Mouse (Mus musculus): Measurements from ENCODE around the gene Bora. TPM values are rescaled to one million over a fixed set of nuclear protein-coding genes. Genes with fewer than 3 reads are reported as not detected.
"Not testable (repeated sequence)": the region's sequence is repeated elsewhere in the genome, so short reads cannot be mapped to it uniquely, and the experiment has no call there.

Bora gene
- polyA plus RNA-seq, 1 experiment from 2014 or later, result 66.1 TPM

DNA sequence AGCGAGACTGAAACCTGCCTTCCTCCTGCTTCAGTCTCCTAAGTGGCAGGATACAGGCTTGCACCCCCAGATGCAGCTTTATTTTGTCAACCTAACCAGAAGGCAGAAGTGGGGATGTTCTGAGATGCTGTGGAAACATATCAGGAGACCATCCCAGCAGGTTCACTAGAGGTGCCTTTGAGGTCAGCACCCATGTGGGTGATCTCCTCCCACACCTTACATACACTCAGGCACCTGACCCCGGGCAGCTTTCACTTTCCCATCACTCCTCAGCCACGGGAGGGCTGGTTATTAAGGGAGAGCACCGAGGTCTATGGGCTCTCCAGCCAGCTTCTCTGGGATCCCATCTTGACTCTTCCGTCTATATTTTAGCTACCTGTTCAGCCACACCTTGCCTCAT lies 13.4 kb upstream of the Bora start:
- no peaks in the 10 kb centered on the region for H3K4me1 ChIP-seq (ENCODE audit: control insufficient read depth, insufficient read depth, low read length)
- H3K36me3 ChIP-seq (ENCODE audit: control insufficient read depth, insufficient read depth, low read length), result no peaks in the 10 kb centered on the region; the same call in 1 of the 2 replicates
- H3K9ac ChIP-seq (ENCODE audit: low read length), result no peak overlapping the region
- H3K4me2 ChIP-seq, result no peak overlapping the region
- DNase-seq (ENCODE audit: low spot score, missing footprints) (no peak), ATAC-seq (ENCODE audit: low FRiP score) (no peak)
- 81% methylated on average over 5 of the region's 5 CpGs for WGBS
- H3K27me3 ChIP-seq (ENCODE audit: control insufficient read depth, insufficient read depth, low read length), result no peaks in the 10 kb centered on the region
- no peak overlapping the region for H3K4me3 ChIP-seq (ENCODE audit: low read depth, low read length)
- no peak overlapping the region for H3K27ac ChIP-seq (ENCODE audit: low read depth, low read length)
- H3K9me3 ChIP-seq (ENCODE audit: control insufficient read depth, low read length), result no peaks in the 10 kb centered on the region

DNA sequence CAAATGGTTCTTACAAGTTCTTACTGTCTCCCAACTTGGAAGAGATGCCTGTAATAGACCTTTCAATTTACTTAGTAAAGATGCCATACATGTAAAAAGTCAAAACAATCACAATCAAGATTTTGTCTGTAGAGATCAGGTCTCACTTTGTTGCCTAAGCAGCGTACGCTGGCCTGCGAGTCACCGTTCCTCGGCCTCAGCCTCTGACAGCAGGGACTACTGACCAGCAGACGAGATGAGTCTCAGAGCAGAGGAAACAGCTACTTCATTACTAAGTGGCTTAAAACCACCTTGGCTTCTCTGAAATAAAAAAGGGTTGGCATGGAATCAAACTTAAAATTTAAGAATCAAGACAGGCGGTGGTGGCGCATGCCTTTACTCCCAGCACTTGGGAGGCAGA lies 11.2 kb upstream of the Bora start:
- not testable (repeated sequence) for H3K36me3 ChIP-seq (ENCODE audit: control insufficient read depth, insufficient read depth, low read length); H3K9ac ChIP-seq (ENCODE audit: low read length)

DNA sequence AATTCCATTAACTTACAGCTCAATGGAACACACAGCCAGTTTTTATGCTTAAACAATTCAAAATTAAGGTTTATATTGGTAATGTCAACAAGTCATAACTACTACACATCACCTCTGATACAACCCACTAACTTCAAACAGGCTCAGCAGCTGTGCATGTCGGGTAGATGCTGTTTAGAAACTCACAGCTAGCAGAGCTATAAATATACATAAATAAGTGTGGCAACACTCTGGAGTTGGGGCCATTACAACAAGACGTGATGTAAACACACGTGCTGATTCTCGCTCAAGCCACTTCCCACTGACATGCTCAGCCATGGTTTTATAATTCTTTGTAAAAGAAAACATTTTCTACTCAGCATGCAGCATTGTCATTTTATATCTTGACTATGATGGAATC lies 10.0 kb upstream of the Bora start:
- H3K36me3 ChIP-seq (ENCODE audit: control insufficient read depth, insufficient read depth, low read length), result no peaks in the 10 kb centered on the region; the same call in 1 of the 2 replicates
- no peak overlapping the region for H3K4me2 ChIP-seq
- no peak overlapping the region for H3K27ac ChIP-seq (ENCODE audit: low read depth, low read length)
- ATAC-seq (ENCODE audit: low FRiP score) (no peak), DNase-seq (ENCODE audit: low spot score, missing footprints) (no peak)
- 93% methylated on average over 4 of the region's 4 CpGs for WGBS
- no peaks in the 10 kb centered on the region for H3K9me3 ChIP-seq (ENCODE audit: control insufficient read depth, low read length)
- H3K4me1 ChIP-seq (ENCODE audit: control insufficient read depth, insufficient read depth, low read length), result no peaks in the 10 kb centered on the region; the same call in 1 of the 2 replicates
- no peak overlapping the region for H3K4me3 ChIP-seq (ENCODE audit: low read depth, low read length)
- H3K9ac ChIP-seq (ENCODE audit: low read length), result no peak overlapping the region
- H3K27me3 ChIP-seq (ENCODE audit: control insufficient read depth, insufficient read depth, low read length), result no peaks in the 10 kb centered on the region

More for the DNA sequence above, 11.2 kb upstream of the Bora start:
- WGBS, result 96% methylated on average over 8 of the region's 8 CpGs
- H3K4me2 ChIP-seq; H3K27ac ChIP-seq (ENCODE audit: low read depth, low read length); H3K9me3 ChIP-seq (ENCODE audit: control insufficient read depth, low read length); ATAC-seq (ENCODE audit: low FRiP score); H3K4me1 ChIP-seq (ENCODE audit: control insufficient read depth, insufficient read depth, low read length); H3K4me3 ChIP-seq (ENCODE audit: low read depth, low read length); DNase-seq (ENCODE audit: low spot score, missing footprints); H3K27me3 ChIP-seq (ENCODE audit: control insufficient read depth, insufficient read depth, low read length): not testable (repeated sequence)

DNA sequence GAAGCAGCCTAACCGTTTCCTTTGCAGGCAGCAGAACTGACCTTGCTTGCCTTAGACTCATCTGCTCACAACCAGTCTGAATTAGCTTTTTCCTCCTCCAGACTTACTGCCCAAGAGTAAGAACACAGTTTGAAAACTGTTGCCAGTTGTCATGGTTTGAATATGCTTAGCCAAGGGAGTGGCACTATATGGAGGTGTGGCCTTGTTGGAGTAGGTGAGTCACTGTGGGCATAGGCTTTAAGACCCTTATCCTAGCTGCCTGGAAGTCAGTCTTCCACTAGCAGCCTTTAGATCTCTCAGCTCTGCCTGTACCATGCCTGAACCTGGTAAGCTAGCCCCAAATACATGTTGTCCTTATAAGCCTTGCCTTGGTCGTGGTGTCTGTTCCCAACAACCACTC lies 8.3 kb upstream of the Bora start:
- ATAC-seq (ENCODE audit: low FRiP score) (no peak), DNase-seq (ENCODE audit: low spot score, missing footprints) (no peak)
- 91% methylated on average over 2 of the region's 2 CpGs for WGBS
- H3K36me3 ChIP-seq (ENCODE audit: control insufficient read depth, insufficient read depth, low read length), result no peaks in the 10 kb centered on the region; the same call in 1 of the 2 replicates
- no peaks in the 10 kb centered on the region for H3K27me3 ChIP-seq (ENCODE audit: control insufficient read depth, insufficient read depth, low read length)
- no peak overlapping the region for H3K4me2 ChIP-seq
- no peak overlapping the region for H3K9ac ChIP-seq (ENCODE audit: low read length)
- no peaks in the 10 kb centered on the region for H3K9me3 ChIP-seq (ENCODE audit: control insufficient read depth, low read length)
- H3K27ac ChIP-seq (ENCODE audit: low read depth, low read length), result no peak overlapping the region
- no peaks in the 10 kb centered on the region; the same call in 1 of the 2 replicates for H3K4me1 ChIP-seq (ENCODE audit: control insufficient read depth, insufficient read depth, low read length)
- no peak overlapping the region for H3K4me3 ChIP-seq (ENCODE audit: low read depth, low read length)

DNA sequence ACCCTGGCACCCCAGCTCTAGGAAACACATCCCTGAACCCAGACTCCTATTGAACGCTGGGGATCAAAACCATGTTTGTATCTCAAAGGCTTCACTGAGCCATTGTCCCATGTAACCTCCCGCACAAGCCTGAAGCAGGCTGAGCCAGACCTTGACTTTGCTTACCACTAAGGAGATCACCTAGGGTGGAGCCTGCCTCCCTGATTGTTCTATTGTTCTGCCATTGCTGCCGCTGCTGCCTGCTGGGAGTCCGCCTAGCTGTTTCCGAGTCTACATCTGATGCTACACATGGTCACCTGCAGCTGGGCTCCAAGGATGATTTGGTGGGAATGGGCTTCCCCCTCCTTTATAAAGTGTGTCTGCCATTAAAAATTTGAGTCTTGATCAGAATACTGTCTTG lies 6.7 kb upstream of the Bora start:
- not testable (repeated sequence) for DNase-seq (ENCODE audit: low spot score, missing footprints); H3K9me3 ChIP-seq (ENCODE audit: control insufficient read depth, low read length); H3K36me3 ChIP-seq (ENCODE audit: control insufficient read depth, insufficient read depth, low read length); H3K27ac ChIP-seq (ENCODE audit: low read depth, low read length); H3K4me1 ChIP-seq (ENCODE audit: control insufficient read depth, insufficient read depth, low read length); H3K27me3 ChIP-seq (ENCODE audit: control insufficient read depth, insufficient read depth, low read length); ATAC-seq (ENCODE audit: low FRiP score); H3K4me3 ChIP-seq (ENCODE audit: low read depth, low read length); H3K9ac ChIP-seq (ENCODE audit: low read length); H3K4me2 ChIP-seq
- WGBS, result 61% methylated on average over 5 of the region's 5 CpGs

DNA sequence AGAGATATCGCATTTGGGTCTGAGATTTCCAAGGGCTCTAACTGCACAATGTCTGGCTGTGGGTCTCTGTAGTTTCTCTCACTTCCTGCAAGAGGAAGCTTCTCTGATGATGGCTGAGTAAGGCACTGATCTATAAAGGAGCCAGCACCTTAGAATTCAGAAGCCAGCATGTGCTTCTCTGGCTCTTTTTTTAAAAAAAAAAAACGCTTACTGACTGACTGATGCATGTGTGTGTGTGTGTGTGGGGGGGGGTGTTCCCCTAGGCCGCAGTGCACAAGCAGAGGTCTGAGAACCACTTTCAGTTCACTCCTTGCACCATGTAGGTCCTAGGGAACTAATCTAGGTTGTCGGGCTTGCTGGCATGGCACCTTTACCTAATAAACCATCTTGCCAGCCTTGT lies 4.6 kb upstream of the Bora start:
- Histone ChIP-seq H3K9ac (ENCODE audit: low read length) (no peak overlapping the region), H3K9me3 (ENCODE audit: control insufficient read depth, low read length) (no peaks in the 10 kb centered on the region), H3K4me2 (no peak overlapping the region), H3K27me3 (ENCODE audit: control insufficient read depth, insufficient read depth, low read length) (no peaks in the 10 kb centered on the region), H3K4me3 (ENCODE audit: low read depth, low read length) (no peak overlapping the region), H3K27ac (ENCODE audit: low read depth, low read length) (no peak overlapping the region), H3K4me1 (ENCODE audit: control insufficient read depth, insufficient read depth, low read length) (peaks cover 13% of the 10 kb centered on the region), H3K36me3 (ENCODE audit: control insufficient read depth, insufficient read depth, low read length) (no peaks in the 10 kb centered on the region)
- DNase-seq (ENCODE audit: low spot score, missing footprints), result no peak
- ATAC-seq (ENCODE audit: low FRiP score), result no peak
- 67% methylated on average over 4 of the region's 4 CpGs for WGBS

DNA sequence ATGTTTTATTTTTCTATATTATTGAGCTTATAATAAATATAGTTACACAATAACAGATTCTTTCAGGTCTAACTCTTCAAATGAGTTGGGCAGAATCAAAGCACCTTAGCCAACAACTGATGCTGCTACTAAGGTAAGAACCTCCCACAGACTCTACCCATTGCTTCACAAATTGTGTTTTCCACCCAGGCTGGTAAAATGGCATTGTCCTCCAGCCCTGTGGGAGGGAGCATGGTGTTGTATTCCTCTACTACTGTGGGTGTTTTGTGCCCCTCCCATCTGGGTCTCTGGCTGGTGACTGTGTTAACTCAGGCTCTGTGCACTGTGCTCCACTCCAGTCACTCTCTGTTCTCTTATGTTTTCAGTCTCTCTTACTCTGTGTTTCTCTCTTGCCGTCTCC lies 2.5 kb upstream of the Bora start:
- no peak overlapping the region for H3K27ac ChIP-seq (ENCODE audit: low read depth, low read length)
- H3K27me3 ChIP-seq (ENCODE audit: control insufficient read depth, insufficient read depth, low read length), result no peaks in the 10 kb centered on the region
- 53% methylated on average over 1 of the region's 1 CpGs for WGBS
- H3K9ac ChIP-seq (ENCODE audit: low read length), result no peak overlapping the region
- peaks cover 20% of the 10 kb centered on the region for H3K4me1 ChIP-seq (ENCODE audit: control insufficient read depth, insufficient read depth, low read length)
- peak overlapping the region; percentile 63; the same call in 1 of the 2 replicates for H3K4me2 ChIP-seq
- no peak for DNase-seq (ENCODE audit: low spot score, missing footprints)
- H3K36me3 ChIP-seq (ENCODE audit: control insufficient read depth, insufficient read depth, low read length), result no peaks in the 10 kb centered on the region
- H3K9me3 ChIP-seq (ENCODE audit: control insufficient read depth, low read length), result no peaks in the 10 kb centered on the region
- H3K4me3 ChIP-seq (ENCODE audit: low read depth, low read length), result no peak overlapping the region
- ATAC-seq (ENCODE audit: low FRiP score), result no peak

DNA sequence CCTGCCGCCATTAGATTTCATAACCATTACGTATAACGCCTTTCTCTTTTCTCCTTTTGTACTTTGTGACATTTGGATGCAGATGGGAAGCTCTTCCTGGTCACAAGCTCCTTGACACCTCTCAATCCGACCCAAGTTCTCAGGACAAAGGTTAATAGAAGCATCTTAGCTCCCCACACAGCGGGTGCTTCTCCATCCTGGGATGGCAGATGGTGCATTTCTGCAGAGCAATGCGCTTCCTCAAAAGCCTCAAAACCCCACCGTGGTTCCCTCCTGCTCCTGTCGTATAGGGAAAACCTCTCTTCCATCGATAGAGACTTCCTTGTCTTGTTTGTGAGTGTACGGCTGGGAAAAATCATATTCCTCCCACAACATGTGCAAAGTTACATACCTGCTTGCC lies 1.9 kb upstream of the Bora start:
- H3K4me2 ChIP-seq, result peak overlapping the region; percentile 63
- WGBS, result 30% methylated on average over 10 of the region's 10 CpGs
- no peak overlapping the region; the same call in 1 of the 2 replicates for H3K9ac ChIP-seq (ENCODE audit: low read length)
- ATAC-seq (ENCODE audit: low FRiP score) (no peak), DNase-seq (ENCODE audit: low spot score, missing footprints) (peak; percentile 86)
- no peak overlapping the region for H3K27ac ChIP-seq (ENCODE audit: low read depth, low read length)
- no peaks in the 10 kb centered on the region for H3K27me3 ChIP-seq (ENCODE audit: control insufficient read depth, insufficient read depth, low read length)
- H3K36me3 ChIP-seq (ENCODE audit: control insufficient read depth, insufficient read depth, low read length), result no peaks in the 10 kb centered on the region
- H3K9me3 ChIP-seq (ENCODE audit: control insufficient read depth, low read length), result no peaks in the 10 kb centered on the region
- 0 out of 2 replicates have a peak overlapping the region, but pooled peaks have one; percentile 10 for H3K4me3 ChIP-seq (ENCODE audit: low read depth, low read length)
- peaks cover 20% of the 10 kb centered on the region for H3K4me1 ChIP-seq (ENCODE audit: control insufficient read depth, insufficient read depth, low read length)

DNA sequence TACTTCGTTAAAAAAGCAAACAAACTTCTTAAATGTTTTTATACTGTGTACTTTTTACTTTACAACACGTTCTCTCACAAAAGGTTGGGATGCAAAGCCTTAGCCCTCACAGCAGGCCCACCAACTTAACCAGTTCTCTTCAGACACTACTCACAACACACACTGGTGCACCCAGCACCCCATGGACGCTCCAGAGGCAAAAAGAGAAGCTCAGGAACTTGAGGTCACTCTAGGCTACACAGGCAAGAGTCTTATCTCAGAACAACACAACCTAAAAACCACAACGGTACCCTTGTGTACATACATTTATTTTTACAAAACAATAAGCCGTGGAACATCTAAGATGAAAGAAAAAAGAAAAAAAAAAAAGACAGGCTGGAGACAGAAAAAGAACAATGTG lies 1.3 kb upstream of the Bora start:
- 7% methylated on average over 5 of the region's 5 CpGs for WGBS
- Histone ChIP-seq H3K27me3 (ENCODE audit: control insufficient read depth, insufficient read depth, low read length) (no peaks in the 10 kb centered on the region), H3K27ac (ENCODE audit: low read depth, low read length) (no peak overlapping the region), H3K4me3 (ENCODE audit: low read depth, low read length) (peak overlapping the region; percentile 95), H3K9me3 (ENCODE audit: control insufficient read depth, low read length) (no peaks in the 10 kb centered on the region), H3K36me3 (ENCODE audit: control insufficient read depth, insufficient read depth, low read length) (no peaks in the 10 kb centered on the region), H3K4me1 (ENCODE audit: control insufficient read depth, insufficient read depth, low read length) (peaks cover 20% of the 10 kb centered on the region), H3K4me2 (peak overlapping the region; percentile 63), H3K9ac (ENCODE audit: low read length) (peak overlapping the region; percentile 96)
- DNase-seq (ENCODE audit: low spot score, missing footprints) (peak; percentile 84), ATAC-seq (ENCODE audit: low FRiP score) (no peak)
